Mouse (Mus musculus): ENCODE data around the gene Nyap1. TPM values are rescaled to one million over a fixed set of nuclear protein-coding genes. Genes with fewer than 3 reads are reported as not detected.
"Not testable (repeated sequence)": the region's sequence is repeated elsewhere in the genome, so short reads cannot be mapped to it uniquely, and the experiment has no call there.

Gene Nyap1
- polyA plus RNA-seq, 1 experiment from 2014 or later: 1.5 TPM

GRCm38 (mm10) chr5:137757887-137758286, 16.5 kb upstream of the Nyap1 start:
- ATAC-seq (ENCODE audit: low read depth): no peak
- 73% methylated on average over 6 of the region's 6 CpGs for WGBS
- Histone ChIP-seq H3K4me3 (ENCODE audit: low read depth, low read length) (no peak overlapping the region), H3K4me1 (ENCODE audit: control insufficient read depth, insufficient read depth, low read length) (no peaks in the 10 kb centered on the region; the same call in 1 of the 2 replicates), H3K27ac (replicated peaks; ENCODE audit: low read depth, low read length) (no peak overlapping the region), H3K27me3 (replicated peaks; ENCODE audit: control insufficient read depth, insufficient read depth, low read length) (no peaks in the 10 kb centered on the region), H3K36me3 (ENCODE audit: control insufficient read depth, insufficient read depth, low read length) (peaks cover 55% of the 10 kb centered on the region), H3K9me3 (ENCODE audit: control insufficient read depth, low read length) (no peaks in the 10 kb centered on the region), H3K9ac (ENCODE audit: low read depth, low read length) (no peak overlapping the region), H3K4me2 (ENCODE audit: low read depth, low read length) (no peak overlapping the region)
- DNase-seq (ENCODE audit: low spot score): no peak

- no peak overlapping the region for H3K27ac ChIP-seq (replicated peaks; ENCODE audit: low read depth, low read length)
- H3K4me2 ChIP-seq (ENCODE audit: low read depth, low read length): no peak overlapping the region
- no peaks in the 10 kb centered on the region for H3K27me3 ChIP-seq (replicated peaks; ENCODE audit: control insufficient read depth, insufficient read depth, low read length)
- no peak overlapping the region for H3K4me3 ChIP-seq (ENCODE audit: low read depth, low read length)
- DNase-seq (ENCODE audit: low spot score) (peak; percentile 86), ATAC-seq (ENCODE audit: low read depth) (peak; percentile 34; the same call in 1 of the 2 replicates)
- H3K4me1 ChIP-seq (ENCODE audit: control insufficient read depth, insufficient read depth, low read length): no peaks in the 10 kb centered on the region; the same call in 1 of the 2 replicates
- no peak overlapping the region for H3K9ac ChIP-seq (ENCODE audit: low read depth, low read length)
- H3K36me3 ChIP-seq (ENCODE audit: control insufficient read depth, insufficient read depth, low read length): peaks cover 61% of the 10 kb centered on the region
- 46% methylated on average over 10 of the region's 10 CpGs for WGBS
- no peaks in the 10 kb centered on the region for H3K9me3 ChIP-seq (ENCODE audit: control insufficient read depth, low read length)
These were observed 15.7 kb upstream of the Nyap1 start for GRCm38 (mm10) chr5:137756882-137757661.

GRCm38 (mm10) chr5:137756106-137756505, 14.7 kb upstream of the Nyap1 start:
- Histone ChIP-seq H3K4me3 (ENCODE audit: low read depth, low read length) (no peak overlapping the region), H3K4me1 (ENCODE audit: control insufficient read depth, insufficient read depth, low read length) (no peaks in the 10 kb centered on the region; the same call in 1 of the 2 replicates), H3K9ac (ENCODE audit: low read depth, low read length) (no peak overlapping the region), H3K4me2 (ENCODE audit: low read depth, low read length) (no peak overlapping the region), H3K27me3 (replicated peaks; ENCODE audit: control insufficient read depth, insufficient read depth, low read length) (no peaks in the 10 kb centered on the region), H3K36me3 (ENCODE audit: control insufficient read depth, insufficient read depth, low read length) (peaks cover 71% of the 10 kb centered on the region), H3K9me3 (ENCODE audit: control insufficient read depth, low read length) (no peaks in the 10 kb centered on the region), H3K27ac (replicated peaks; ENCODE audit: low read depth, low read length) (no peak overlapping the region)
- ATAC-seq (ENCODE audit: low read depth) (no peak), DNase-seq (ENCODE audit: low spot score) (no peak)
- 80% methylated on average over 3 of the region's 3 CpGs for WGBS

GRCm38 (mm10) chr5:137755425-137755824, 14.0 kb upstream of the Nyap1 start:
- Histone ChIP-seq H3K9me3 (ENCODE audit: control insufficient read depth, low read length) (no peaks in the 10 kb centered on the region), H3K4me3 (ENCODE audit: low read depth, low read length) (no peak overlapping the region), H3K4me2 (ENCODE audit: low read depth, low read length) (no peak overlapping the region), H3K27ac (replicated peaks; ENCODE audit: low read depth, low read length) (no peak overlapping the region), H3K27me3 (replicated peaks; ENCODE audit: control insufficient read depth, insufficient read depth, low read length) (no peaks in the 10 kb centered on the region), H3K36me3 (ENCODE audit: control insufficient read depth, insufficient read depth, low read length) (peaks cover 76% of the 10 kb centered on the region), H3K4me1 (ENCODE audit: control insufficient read depth, insufficient read depth, low read length) (no peaks in the 10 kb centered on the region; the same call in 1 of the 2 replicates), H3K9ac (ENCODE audit: low read depth, low read length) (no peak overlapping the region)
- WGBS: 86% methylated on average over 5 of the region's 5 CpGs
- DNase-seq (ENCODE audit: low spot score): no peak
- no peak for ATAC-seq (ENCODE audit: low read depth)

GRCm38 (mm10) chr5:137753111-137753832, 11.9 kb upstream of the Nyap1 start:
- H3K4me1 ChIP-seq (ENCODE audit: control insufficient read depth, insufficient read depth, low read length): peaks cover 12% of the 10 kb centered on the region
- H3K27me3 ChIP-seq (replicated peaks; ENCODE audit: control insufficient read depth, insufficient read depth, low read length): no peaks in the 10 kb centered on the region
- no peak overlapping the region for H3K9ac ChIP-seq (ENCODE audit: low read depth, low read length)
- H3K36me3 ChIP-seq (ENCODE audit: control insufficient read depth, insufficient read depth, low read length): peaks cover 72% of the 10 kb centered on the region
- no peak overlapping the region for H3K4me3 ChIP-seq (ENCODE audit: low read depth, low read length)
- H3K4me2 ChIP-seq (ENCODE audit: low read depth, low read length): no peak overlapping the region
- H3K9me3 ChIP-seq (ENCODE audit: control insufficient read depth, low read length): no peaks in the 10 kb centered on the region
- 71% methylated on average over 13 of the region's 13 CpGs for WGBS
- no peak for DNase-seq (ENCODE audit: low spot score)
- H3K27ac ChIP-seq (replicated peaks; ENCODE audit: low read depth, low read length): no peak overlapping the region
- no peak for ATAC-seq (ENCODE audit: low read depth)

GRCm38 (mm10) chr5:137751988-137752387, 10.6 kb upstream of the Nyap1 start:
- 94% methylated on average over 6 of the region's 6 CpGs for WGBS
- Histone ChIP-seq H3K9ac (ENCODE audit: low read depth, low read length) (no peak overlapping the region), H3K9me3 (ENCODE audit: control insufficient read depth, low read length) (no peaks in the 10 kb centered on the region), H3K4me1 (ENCODE audit: control insufficient read depth, insufficient read depth, low read length) (peaks cover 20% of the 10 kb centered on the region), H3K27me3 (replicated peaks; ENCODE audit: control insufficient read depth, insufficient read depth, low read length) (no peaks in the 10 kb centered on the region), H3K4me3 (ENCODE audit: low read depth, low read length) (no peak overlapping the region), H3K4me2 (ENCODE audit: low read depth, low read length) (no peak overlapping the region), H3K27ac (replicated peaks; ENCODE audit: low read depth, low read length) (no peak overlapping the region), H3K36me3 (ENCODE audit: control insufficient read depth, insufficient read depth, low read length) (peaks cover 65% of the 10 kb centered on the region)
- DNase-seq (ENCODE audit: low spot score) (no peak), ATAC-seq (ENCODE audit: low read depth) (no peak)

- no peaks in the 10 kb centered on the region for H3K9me3 ChIP-seq (ENCODE audit: control insufficient read depth, low read length)
- no peak overlapping the region for H3K4me3 ChIP-seq (ENCODE audit: low read depth, low read length)
- ATAC-seq (ENCODE audit: low read depth) (no peak), DNase-seq (ENCODE audit: low spot score) (no peak)
- H3K27ac ChIP-seq (replicated peaks; ENCODE audit: low read depth, low read length): no peak overlapping the region
- peaks cover 60% of the 10 kb centered on the region for H3K36me3 ChIP-seq (ENCODE audit: control insufficient read depth, insufficient read depth, low read length)
- H3K9ac ChIP-seq (ENCODE audit: low read depth, low read length): no peak overlapping the region
- no peaks in the 10 kb centered on the region for H3K27me3 ChIP-seq (replicated peaks; ENCODE audit: control insufficient read depth, insufficient read depth, low read length)
- H3K4me2 ChIP-seq (ENCODE audit: low read depth, low read length): no peak overlapping the region
- 93% methylated on average over 13 of the region's 13 CpGs for WGBS
- peaks cover 20% of the 10 kb centered on the region for H3K4me1 ChIP-seq (ENCODE audit: control insufficient read depth, insufficient read depth, low read length)
These were observed 9.9 kb upstream of the Nyap1 start for GRCm38 (mm10) chr5:137751221-137751887.

- Histone ChIP-seq H3K36me3 (ENCODE audit: control insufficient read depth, insufficient read depth, low read length) (peaks cover 49% of the 10 kb centered on the region), H3K4me1 (ENCODE audit: control insufficient read depth, insufficient read depth, low read length) (peaks cover 23% of the 10 kb centered on the region)
- not testable (repeated sequence) for DNase-seq (ENCODE audit: low spot score); H3K27ac ChIP-seq (replicated peaks; ENCODE audit: low read depth, low read length); H3K9me3 ChIP-seq (ENCODE audit: control insufficient read depth, low read length); H3K9ac ChIP-seq (ENCODE audit: low read depth, low read length); ATAC-seq (ENCODE audit: low read depth); H3K4me3 ChIP-seq (ENCODE audit: low read depth, low read length); H3K27me3 ChIP-seq (replicated peaks; ENCODE audit: control insufficient read depth, insufficient read depth, low read length); H3K4me2 ChIP-seq (ENCODE audit: low read depth, low read length)
- WGBS: 90% methylated on average over 5 of the region's 8 CpGs
These were observed 8.8 kb upstream of the Nyap1 start for GRCm38 (mm10) chr5:137750212-137750611.

Measured in embryonic facial prominence, embryonic 14.5 days (tissue).